Mouse (Mus musculus) kidney, adult 18-20 months (tissue): ENCODE data around the gene Tbxa2r.

Source experiments
- DNase-seq: peaks from one replicate; pipeline ENCODE4 v3.0.0; 2021

Tbxa2r gene

DNA sequence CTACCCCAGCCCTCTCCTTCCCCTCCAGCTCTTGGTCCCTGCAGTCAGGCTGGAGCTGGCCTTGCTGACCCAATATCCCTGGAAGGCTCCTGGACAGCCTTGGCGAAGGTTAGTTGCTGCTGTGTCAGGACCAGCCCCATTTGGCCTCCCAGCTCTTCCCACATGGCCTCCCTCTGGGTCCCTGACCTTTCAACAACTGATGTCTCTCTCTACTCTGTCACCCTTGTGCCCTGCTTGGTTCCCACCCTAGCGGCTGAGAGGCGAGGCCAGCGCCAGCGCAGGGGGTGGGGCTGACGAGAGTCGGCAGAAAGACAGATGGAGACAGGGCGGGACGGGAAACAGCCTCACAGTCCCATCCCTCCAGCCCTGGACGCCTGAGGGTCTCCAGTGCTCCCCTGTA lies at the start of gene Tbxa2r:
TSS of gene Tbxa2r (plus strand) at position 346 of the 400 bp plus-strand sequence.
- peak; percentile 56 for DNase-seq

DNA sequence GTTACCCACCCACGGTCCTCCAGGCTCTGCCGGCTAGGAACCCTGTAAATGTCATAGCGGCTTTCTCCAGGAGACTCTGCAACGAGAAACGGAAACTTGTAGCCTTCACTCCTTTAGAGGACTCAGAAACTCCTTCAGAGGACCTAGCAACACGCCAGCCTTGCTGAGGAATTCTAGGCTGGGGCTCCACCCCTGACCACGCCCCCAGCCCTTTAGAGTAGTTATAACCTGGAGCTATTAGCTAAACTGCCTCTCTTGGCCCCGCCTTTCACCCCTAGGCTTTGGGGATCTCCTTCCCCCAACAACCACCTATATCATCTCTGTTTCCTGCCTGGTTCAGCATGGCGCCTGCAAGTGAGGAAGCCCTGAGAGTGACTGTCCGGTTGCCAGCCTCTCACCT lies 49.0 kb upstream of the Tbxa2r start:
- DNase-seq = no peak

DNA sequence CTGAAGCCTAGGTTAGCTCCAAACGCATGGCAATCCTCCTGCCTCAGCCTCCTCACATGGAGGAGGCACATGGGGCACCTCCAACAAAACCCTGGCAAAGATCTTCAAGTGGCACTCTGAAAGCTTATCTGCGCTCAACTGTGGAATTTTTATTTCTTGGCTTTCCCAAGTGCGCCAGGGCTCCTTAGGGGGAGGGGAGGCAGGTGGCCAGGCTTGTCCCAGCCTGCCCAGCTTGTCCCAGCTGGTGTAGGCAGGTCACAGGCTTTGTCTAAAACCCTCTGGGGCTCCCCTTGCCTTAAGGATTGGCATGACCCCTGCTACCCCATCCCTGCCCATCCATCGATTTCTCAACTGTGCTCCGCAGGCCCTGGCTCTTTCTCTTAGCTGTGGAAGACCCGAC lies 44.3 kb upstream of the Tbxa2r start:
- peak; percentile 45 for DNase-seq

GRCm38 (mm10) chr10:81284719-81285118 lies 43.8 kb upstream of the Tbxa2r start:
- peak; percentile 77 for DNase-seq

DNA sequence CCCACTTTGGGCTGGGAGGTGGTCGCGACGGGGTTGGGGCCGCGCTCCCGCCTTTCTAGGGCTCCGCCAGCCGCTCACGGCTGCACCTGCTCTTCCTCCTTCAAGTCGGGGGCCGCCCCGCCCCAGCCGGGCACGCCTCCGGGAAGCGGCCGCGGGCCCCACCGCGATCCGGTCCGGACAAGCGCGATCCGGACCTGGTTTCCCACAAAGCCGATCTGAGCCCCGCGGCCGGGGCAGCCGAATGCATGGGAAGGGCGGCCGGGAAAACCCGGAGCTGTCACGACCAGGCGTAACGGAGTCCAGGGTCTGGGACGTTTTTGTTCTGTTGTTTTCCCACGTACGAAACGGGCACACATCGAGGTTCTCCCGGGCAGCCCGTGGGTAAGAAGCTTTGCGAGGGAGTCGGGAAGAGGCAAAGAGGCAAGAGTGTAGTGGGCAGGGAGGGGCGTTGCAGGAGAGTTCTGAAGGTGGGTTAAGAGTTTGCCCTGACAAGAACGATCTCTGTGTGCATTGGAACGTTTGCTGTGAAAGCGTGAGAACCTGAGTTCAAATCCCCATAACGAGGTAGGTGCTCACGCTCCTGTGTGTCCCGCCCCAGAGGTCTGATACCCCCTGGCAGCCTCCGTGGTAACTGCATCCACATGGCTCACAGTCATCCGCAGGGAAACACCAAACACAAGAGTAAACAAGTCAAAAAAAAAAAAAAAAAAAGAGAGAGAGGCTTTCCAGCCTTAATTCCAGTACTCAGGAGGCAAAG lies 42.7 kb upstream of the Tbxa2r start:
- peak; percentile 93 for DNase-seq

- peak; percentile 71 for DNase-seq
Measured at GRCm38 (mm10) chr10:81286586-81286985, 41.9 kb upstream of the Tbxa2r start.

DNA sequence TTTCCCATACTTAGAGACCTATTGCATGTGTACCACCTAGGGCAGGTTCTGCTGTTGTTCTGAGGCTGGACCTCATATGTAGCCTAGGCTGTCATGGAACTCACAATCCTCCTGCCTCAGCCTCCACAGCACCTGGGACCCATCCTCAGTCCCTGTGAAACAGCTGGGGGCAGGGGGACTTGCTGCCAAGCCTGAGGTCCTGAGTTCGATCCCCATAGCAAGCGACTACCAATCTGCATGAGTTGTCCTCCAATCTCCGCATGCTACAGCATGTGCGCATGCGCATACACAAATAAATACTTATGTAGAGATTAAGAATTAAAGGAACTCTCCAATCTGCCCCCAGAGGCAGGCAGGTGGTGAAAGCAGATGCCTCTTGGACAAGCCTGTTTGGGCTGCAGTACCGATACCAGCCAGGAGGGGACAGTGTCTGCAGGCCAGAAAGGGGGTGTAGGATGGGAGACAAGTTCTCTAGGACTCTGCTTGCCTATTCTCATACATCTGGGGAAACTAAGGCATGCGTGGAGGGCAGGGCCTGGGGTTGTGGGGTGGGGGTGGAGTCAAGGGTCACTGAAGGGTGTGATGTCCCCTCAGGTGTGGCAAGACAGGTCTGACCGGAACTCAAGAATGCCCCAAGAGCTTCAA lies 40.9 kb upstream of the Tbxa2r start:
- DNase-seq = peak; percentile 62

GRCm38 (mm10) chr10:81288601-81289000 lies 39.9 kb upstream of the Tbxa2r start:
- peak; percentile 51 for DNase-seq

GRCm38 (mm10) chr10:81289278-81289677 lies 39.3 kb upstream of the Tbxa2r start:
- DNase-seq = peak; percentile 65

DNA sequence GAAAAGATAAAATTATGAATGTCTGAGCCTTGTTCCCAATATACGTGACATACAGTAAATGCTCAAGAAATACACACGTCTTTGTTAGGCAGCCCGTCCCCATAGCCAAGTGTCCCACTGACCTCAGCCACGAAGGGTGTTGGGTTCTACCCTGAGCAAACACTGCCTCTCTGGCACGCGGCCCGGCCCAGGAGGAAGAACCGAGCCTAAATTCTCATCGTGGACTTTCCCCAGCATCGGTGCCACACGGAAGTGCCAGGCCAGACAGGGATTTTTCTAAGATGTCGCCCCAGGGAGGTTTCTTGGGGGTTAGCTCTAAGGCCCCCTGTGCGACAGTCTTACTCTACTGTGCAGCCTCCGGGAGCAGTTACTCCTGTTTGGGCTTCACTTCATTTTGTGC lies 38.7 kb upstream of the Tbxa2r start:
- DNase-seq = peak; percentile 53

GRCm38 (mm10) chr10:81290698-81291460 lies 37.7 kb upstream of the Tbxa2r start:
- DNase-seq = peak; percentile 55

DNA sequence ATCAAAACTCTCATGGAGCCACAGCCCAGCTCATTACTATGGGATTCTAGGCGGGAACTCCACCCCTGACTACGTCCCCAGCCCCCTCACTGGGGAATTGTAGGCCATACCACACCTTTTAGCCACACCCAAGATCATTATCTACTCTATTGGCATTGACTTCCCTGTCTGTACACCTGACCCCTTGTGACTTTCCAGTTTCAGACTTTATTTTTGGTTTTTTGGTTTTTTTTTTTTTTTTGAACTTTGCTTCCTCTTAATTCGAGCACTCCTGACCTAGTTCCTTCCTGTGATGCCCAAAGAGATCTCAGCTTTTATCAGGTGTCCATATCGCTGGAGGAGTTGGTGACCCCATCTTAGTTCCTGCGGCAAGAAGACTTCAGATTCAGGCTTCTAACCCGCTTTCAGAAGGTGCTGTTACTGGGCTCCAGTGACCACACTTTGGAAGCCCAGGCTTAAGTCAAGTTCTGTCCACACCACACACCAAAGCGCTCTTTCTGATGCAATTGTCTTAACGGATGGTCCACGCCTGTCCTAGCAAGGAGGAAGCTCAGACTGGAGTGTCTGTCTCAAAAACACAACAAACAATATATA lies 36.9 kb upstream of the Tbxa2r start, which contains the start of gene Tjp3:
TSS of gene Tjp3 (minus strand) at position 71 of the 594 bp plus-strand sequence.
- no peak for DNase-seq

DNA sequence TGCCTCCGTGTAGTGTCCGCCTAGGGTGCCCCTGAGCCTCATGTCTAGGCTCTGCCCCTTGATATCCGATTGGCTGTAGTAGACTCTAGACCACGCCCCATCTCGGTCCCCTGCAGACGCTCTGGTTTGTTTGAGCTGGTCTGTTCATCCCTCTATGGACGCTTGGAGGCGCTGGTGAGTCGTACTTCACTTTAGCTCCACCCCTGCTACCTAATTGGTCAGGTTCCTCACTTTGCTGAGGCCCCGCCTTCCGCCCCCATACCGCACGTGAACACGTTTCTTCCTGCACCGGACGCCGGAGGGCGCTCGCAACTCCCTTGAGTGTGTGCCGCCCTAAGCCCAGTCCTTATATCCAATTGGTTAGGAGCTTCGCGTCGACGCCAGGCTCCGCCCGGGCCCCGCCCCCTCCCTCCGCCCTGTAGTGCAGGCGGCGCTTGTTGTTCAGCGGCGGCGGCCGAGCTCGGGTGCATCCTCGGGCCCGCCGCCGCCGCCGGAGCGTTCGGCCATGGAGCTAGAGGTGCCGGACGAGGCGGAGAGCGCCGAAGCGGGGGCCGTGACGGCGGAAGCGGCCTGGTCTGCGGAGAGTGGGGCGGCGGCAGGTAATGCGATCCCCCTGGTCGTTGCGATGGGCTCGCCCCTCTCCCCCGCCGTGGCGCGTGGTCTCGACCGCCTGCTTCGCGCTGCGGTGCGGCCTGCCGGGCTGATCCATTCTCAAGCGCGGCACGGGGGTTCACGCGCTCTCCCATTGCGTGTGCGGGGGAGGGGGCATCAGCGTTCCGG lies 35.8 kb upstream of the Tbxa2r start, which contains the start of gene Pip5k1c:
TSS of gene Pip5k1c (plus strand) at position 410 of the 780 bp plus-strand sequence.
- DNase-seq = peak; percentile 100

DNA sequence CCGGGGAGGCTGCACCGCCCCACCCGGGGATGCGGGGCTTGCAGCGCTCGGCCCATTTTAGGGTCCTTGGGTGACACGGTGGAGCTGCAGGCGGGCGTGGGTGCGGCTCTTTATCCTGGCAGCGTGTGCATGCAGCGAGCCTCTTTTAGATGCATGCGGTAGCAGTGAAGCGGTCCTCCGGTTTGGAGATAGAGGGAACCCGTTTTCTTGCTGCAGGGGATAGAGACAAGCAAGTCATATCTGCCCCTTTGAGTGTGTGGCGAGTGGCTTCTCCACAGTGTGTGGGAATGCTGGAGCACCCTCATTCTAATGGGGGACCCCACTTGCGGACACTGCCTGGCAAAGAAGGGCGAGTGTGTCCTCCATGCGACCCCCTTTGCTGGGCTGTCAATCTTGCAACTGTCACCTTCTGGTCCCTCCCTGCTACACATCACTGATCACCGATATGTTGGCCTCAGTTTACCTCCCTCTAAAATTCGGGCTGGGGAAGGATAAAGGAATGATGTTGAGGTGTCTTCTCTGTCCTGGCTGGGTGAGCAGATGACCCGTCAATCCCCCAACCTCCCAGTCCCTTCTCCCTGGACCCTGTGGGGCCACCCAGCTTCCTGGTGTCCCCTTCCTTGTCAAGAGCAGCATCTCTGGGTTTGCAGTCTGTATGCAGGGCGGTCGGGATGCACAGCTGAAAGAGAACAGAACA lies 35.0 kb upstream of the Tbxa2r start:
- DNase-seq = no peak

DNA sequence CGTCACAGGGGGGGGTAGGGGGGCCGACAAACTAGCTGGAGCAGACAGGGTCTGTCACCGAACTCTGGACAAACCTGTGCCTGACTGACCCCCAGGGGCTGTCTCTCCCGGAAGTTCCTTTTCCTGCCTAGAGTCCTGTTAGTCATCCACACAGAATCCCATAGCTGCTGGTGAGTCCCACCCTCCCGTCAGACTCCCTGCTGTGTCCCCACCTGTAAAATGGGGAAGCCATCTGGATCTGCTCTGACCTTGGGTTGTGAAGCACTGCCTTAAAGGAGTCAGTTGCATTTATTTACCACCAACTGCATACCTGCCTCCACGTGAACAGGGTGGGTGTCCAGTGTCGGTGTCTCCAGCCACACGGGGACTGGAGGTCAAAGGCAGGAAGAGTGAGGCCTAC lies 34.1 kb upstream of the Tbxa2r start:
- DNase-seq = no peak

DNA sequence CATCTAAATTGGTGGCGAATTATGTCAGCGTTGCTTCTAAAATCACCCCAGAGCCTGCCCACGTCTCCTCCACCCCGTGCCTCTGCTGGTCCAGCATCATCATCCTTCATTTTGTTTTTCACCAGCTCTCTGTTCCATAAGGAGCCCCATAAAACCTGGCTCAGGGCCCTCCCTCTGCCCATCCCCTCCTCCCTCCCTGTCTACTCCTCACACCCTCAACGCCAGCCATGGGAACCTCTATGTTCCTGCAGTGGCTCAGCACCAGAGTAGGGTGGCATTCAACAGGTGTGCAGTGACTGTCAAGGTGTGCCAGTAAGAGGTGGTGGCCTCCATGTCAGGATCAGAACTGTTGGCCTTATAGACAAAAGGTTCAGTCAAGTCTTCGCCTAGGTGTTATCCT lies 33.3 kb upstream of the Tbxa2r start:
- DNase-seq = no peak

DNA sequence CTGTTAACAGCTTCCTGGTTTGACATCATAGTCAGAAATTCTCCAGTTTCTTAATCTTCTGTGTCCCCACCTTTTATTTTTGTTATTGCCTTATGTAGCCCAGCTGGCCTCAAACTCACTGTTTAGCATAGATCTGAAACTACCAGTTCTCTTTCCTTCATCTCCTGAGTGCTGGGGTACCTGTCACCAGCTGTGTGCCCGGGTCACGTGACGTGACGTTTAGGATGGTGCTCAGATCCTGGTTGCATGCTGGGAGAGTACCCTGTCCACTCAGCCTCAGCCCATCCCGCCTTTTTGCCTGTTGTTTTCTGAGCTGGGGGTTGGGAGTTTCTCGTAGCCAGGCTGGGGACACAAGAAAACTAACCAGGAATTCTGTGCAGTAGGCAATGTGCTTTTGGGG lies 31.3 kb upstream of the Tbxa2r start:
- no peak for DNase-seq

- DNase-seq = peak; percentile 69
Measured at GRCm38 (mm10) chr10:81297845-81298244, 30.7 kb upstream of the Tbxa2r start.

DNA sequence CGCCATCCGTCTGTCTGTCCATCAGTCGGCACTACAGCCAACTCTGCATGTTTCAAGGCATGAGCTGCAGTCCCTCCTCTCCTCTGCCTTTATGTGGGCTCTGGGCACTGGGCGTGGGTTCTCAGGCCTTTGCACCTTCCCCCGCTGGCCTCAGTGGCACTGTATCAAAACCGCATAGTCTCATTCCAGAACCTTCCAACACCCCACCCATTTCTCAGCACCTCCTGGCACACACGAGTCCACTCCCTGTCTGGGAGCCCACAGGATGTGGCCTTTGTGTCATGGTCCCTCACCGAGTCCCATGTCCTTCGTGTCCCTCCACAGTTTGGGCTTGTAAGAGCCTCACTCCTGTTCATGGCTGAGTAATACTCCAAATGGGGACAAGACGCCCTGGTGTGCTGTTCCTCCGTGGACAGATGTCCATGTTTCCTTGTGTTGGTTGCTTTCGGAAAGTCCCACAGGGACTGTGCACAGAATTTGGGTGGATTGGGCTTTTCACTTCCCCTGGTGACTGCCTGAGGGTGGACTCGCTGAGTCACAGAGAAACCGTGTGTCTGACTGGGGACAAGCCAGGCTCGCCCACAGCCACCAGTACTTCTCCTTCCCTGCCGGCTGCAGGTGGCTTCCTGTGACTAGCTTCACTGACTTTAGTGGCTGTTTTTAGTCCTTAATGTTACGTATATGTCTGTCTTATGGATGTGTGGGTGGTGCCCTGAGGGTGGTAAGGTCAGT lies 30.0 kb upstream of the Tbxa2r start:
- DNase-seq = no peak

- DNase-seq = peak; percentile 79
Measured at GRCm38 (mm10) chr10:81299585-81300351, 28.8 kb upstream of the Tbxa2r start.
